Mouse (Mus musculus) frontal cortex, adult 2 months (tissue): ENCODE measurements at regions not wholly inside any gene's neighbourhood (a gene's known extent, or its start where the extent isn't known, plus 50 kb on each side); places are given as distances from the start of the nearest gene placed in this dataset.

Experiments
- DNase-seq, 2 experiments: peaks; one replicate each; pipeline ENCODE4 v3.0.0; 2022; ENCODE audit warnings: low spot score in 1 of 2; ENCODE audit errors: extremely low spot score in 1 of 2

- no peak for DNase-seq
Measured at GRCm38 (mm10) chr1:76244721-76245120, 698.7 kb downstream of the Slc4a3 start.

GRCm38 (mm10) chr1:76246181-76246796 lies 700.2 kb downstream of the Slc4a3 start:
- DNase-seq = peak in 1 of 2 experiments; percentile 2

GRCm38 (mm10) chr1:76247126-76247525 lies 701.1 kb downstream of the Slc4a3 start:
- DNase-seq = no peak

- no peak for DNase-seq
Measured at GRCm38 (mm10) chr1:76258217-76258616, 712.2 kb downstream of the Slc4a3 start.

- no peak for DNase-seq
Measured at GRCm38 (mm10) chr1:76276148-76276547, 730.1 kb downstream of the Slc4a3 start.

- DNase-seq = no peak
Measured at GRCm38 (mm10) chr1:76276624-76277023, 730.6 kb downstream of the Slc4a3 start.

- no peak for DNase-seq
Measured at GRCm38 (mm10) chr1:76283322-76283721, 737.3 kb downstream of the Slc4a3 start.

GRCm38 (mm10) chr1:76322943-76323559 lies 777.0 kb downstream of the Slc4a3 start:
- no peak for DNase-seq

- DNase-seq = no peak
Measured at GRCm38 (mm10) chr1:76323592-76323991, 777.5 kb downstream of the Slc4a3 start.

- DNase-seq = no peak
Measured at GRCm38 (mm10) chr1:76336011-76336410, 789.9 kb downstream of the Slc4a3 start.

- no peak for DNase-seq
Measured at GRCm38 (mm10) chr1:76362106-76362505, 816.0 kb downstream of the Slc4a3 start.

- no peak for DNase-seq
Measured at GRCm38 (mm10) chr1:76373931-76374330, 827.9 kb downstream of the Slc4a3 start.

- DNase-seq = no peak
Measured at GRCm38 (mm10) chr1:76378154-76378553, 832.1 kb downstream of the Slc4a3 start.

GRCm38 (mm10) chr1:76392536-76392935 lies 846.5 kb downstream of the Slc4a3 start:
- peak in 1 of 2 experiments; percentile 2 for DNase-seq

- DNase-seq = no peak
Measured at GRCm38 (mm10) chr1:76394038-76394437, 848.0 kb downstream of the Slc4a3 start.

- no peak for DNase-seq
Measured at GRCm38 (mm10) chr1:76402854-76403253, 856.8 kb downstream of the Slc4a3 start.

- DNase-seq = no peak
Measured at GRCm38 (mm10) chr1:76404003-76404402, 857.9 kb downstream of the Slc4a3 start.

GRCm38 (mm10) chr1:76410813-76411212 lies 864.7 kb downstream of the Slc4a3 start:
- DNase-seq = peak in 1 of 2 experiments; percentile 11

- peak; percentile 13 to 39 for DNase-seq
Measured at GRCm38 (mm10) chr1:76420525-76420924, 874.5 kb downstream of the Slc4a3 start.

- DNase-seq = peak; percentile 83 to 86
Measured at GRCm38 (mm10) chr1:76427439-76427838, 881.4 kb downstream of the Slc4a3 start.

GRCm38 (mm10) chr1:76430041-76430610 lies 884.1 kb downstream of the Slc4a3 start:
- no peak for DNase-seq

GRCm38 (mm10) chr1:76433481-76433941 lies 887.4 kb downstream of the Slc4a3 start:
- DNase-seq = no peak
